Mouse (Mus musculus) intestine, postnatal 0 days (tissue): ENCODE measurements around the gene Lhx5. TPM values are rescaled to one million over a fixed set of nuclear protein-coding genes. Genes with fewer than 3 reads are reported as not detected.
A peak's percentile ranks its signal among the peaks of the same experiment; 100 is the strongest.

Source experiments
- ATAC-seq: fragments of 200-750 bp; cut with Nextera tagmentation; 2 replicates; pipeline ENCODE4 v1.8.0; 2017; ENCODE audit warnings: mild to moderate bottlenecking, moderate TSS enrichment, moderate library complexity
- H3K27ac ChIP-seq: fragments of 300-500 bp; sonication (generic); 2 replicates; pipeline ENCODE4 v1.5.1; 2014; ENCODE audit warnings: mild to moderate bottlenecking, low read depth, low read length, moderate library complexity
- H3K27me3 ChIP-seq: fragments of 300-500 bp; sonication (generic); replicated peaks from 2 replicates; pipeline ENCODE4 v1.6.1; 2014; ENCODE audit warnings: low read length, mixed read lengths; ENCODE audit not compliant: control insufficient read depth, insufficient read depth
- H3K36me3 ChIP-seq: fragments of 300-500 bp; sonication (generic); 2 replicates; pipeline ENCODE4 v1.6.1; 2014; ENCODE audit warnings: mild to moderate bottlenecking, moderate library complexity; ENCODE audit not compliant: control insufficient read depth, insufficient read depth
- H3K4me1 ChIP-seq: fragments of 300-500 bp; sonication (generic); replicated peaks from 2 replicates; pipeline ENCODE4 v1.6.1; 2014; ENCODE audit warnings: antibody characterized with exemption, low read length, mixed read lengths; ENCODE audit not compliant: control insufficient read depth, insufficient read depth
- H3K4me2 ChIP-seq: fragments of 300-500 bp; sonication (generic); replicated peaks from 2 replicates; pipeline ENCODE4 v1.6.1; 2014; ENCODE audit warnings: low read depth, mild to moderate bottlenecking, moderate library complexity
- H3K4me3 ChIP-seq: fragments of 300-500 bp; sonication (generic); 2 replicates; pipeline ENCODE4 v1.5.1; 2014; ENCODE audit warnings: low read depth, low read length
- H3K9ac ChIP-seq: fragments of 300-500 bp; sonication (generic); 2 replicates; pipeline ENCODE4 v1.6.1; 2014; ENCODE audit warnings: mild to moderate bottlenecking, low read depth, low read length
- H3K9me3 ChIP-seq: fragments of 300-500 bp; sonication (generic); 2 replicates; pipeline ENCODE4 v1.6.1; 2016; ENCODE audit warnings: mixed run types; ENCODE audit not compliant: control insufficient read depth
- CTCF ChIP-seq: sonication (generic); IDR thresholded peaks from 2 replicates; pipeline ENCODE4 v1.5.1; 2016; ENCODE audit warnings: low read depth, mild to moderate bottlenecking, control low read depth, antibody characterized with exemption, moderate library complexity
- WGBS: fragments of 180-500 bp; shearing (Covaris S2); extraction: QIAGEN DNeasy Blood & Tissue Kit; methylation state at CpG from one replicate; pipeline ENCODE4 v1.1.7; 2014; 5-methylcytosine and 5-hydroxymethylcytosine counted together
- polyA plus RNA-seq: library from polyadenylated mRNA; unstranded; fragments of >200 nt; fragmentation: Nextera tagmentation; extraction: Ambion mirVana; gene quantifications from 2 replicates; pipeline ENCODE4 v1.2.1, GENCODE M21; 2015

The Lhx5 gene
- polyA plus RNA-seq, 1 experiment from 2014 or later = 0.04 TPM

- no peak for TF ChIP-seq CTCF
- no peak for ATAC-seq
- H3K27me3 ChIP-seq = peaks cover 96% of the 10 kb centered on the region
- H3K9ac ChIP-seq = no peak overlapping the region
- H3K36me3 ChIP-seq = no peaks in the 10 kb centered on the region
- H3K4me2 ChIP-seq = no peak overlapping the region
- H3K9me3 ChIP-seq = no peaks in the 10 kb centered on the region
- no peak overlapping the region for H3K27ac ChIP-seq
- 2% methylated on average over 30 of the region's 30 CpGs for WGBS
- H3K4me3 ChIP-seq = no peak overlapping the region
- no peaks in the 10 kb centered on the region for H3K4me1 ChIP-seq
Observed at GRCm38 (mm10) chr5:120431001-120431583, 407 bp upstream of the Lhx5 start.

- H3K4me2 ChIP-seq = no peak overlapping the region
- no peaks in the 10 kb centered on the region for H3K36me3 ChIP-seq
- H3K27ac ChIP-seq = no peak overlapping the region
- 1% methylated on average over 9 of the region's 9 CpGs for WGBS
- H3K9ac ChIP-seq = no peak overlapping the region
- no peak for ATAC-seq
- H3K27me3 ChIP-seq = peaks cover 96% of the 10 kb centered on the region
- H3K4me3 ChIP-seq = no peak overlapping the region
- no peak for TF ChIP-seq CTCF
- H3K9me3 ChIP-seq = no peaks in the 10 kb centered on the region
- no peaks in the 10 kb centered on the region for H3K4me1 ChIP-seq
Observed at GRCm38 (mm10) chr5:120432486-120433015, 1.1 kb downstream of the Lhx5 start.

GRCm38 (mm10) chr5:120433135-120433760 is 1.7 kb downstream of the Lhx5 start:
- Histone ChIP-seq H3K27ac (no peak overlapping the region), H3K9me3 (no peaks in the 10 kb centered on the region), H3K9ac (no peak overlapping the region), H3K4me1 (no peaks in the 10 kb centered on the region), H3K4me2 (no peak overlapping the region), H3K36me3 (no peaks in the 10 kb centered on the region), H3K4me3 (no peak overlapping the region), H3K27me3 (peaks cover 96% of the 10 kb centered on the region)
- no peak for ATAC-seq
- no peak for TF ChIP-seq CTCF
- WGBS = 5% methylated on average over 13 of the region's 13 CpGs

GRCm38 (mm10) chr5:120434231-120434735 is 2.8 kb downstream of the Lhx5 start:
- 2% methylated on average over 21 of the region's 21 CpGs for WGBS
- Histone ChIP-seq H3K27ac (no peak overlapping the region), H3K4me1 (no peaks in the 10 kb centered on the region), H3K36me3 (no peaks in the 10 kb centered on the region), H3K4me3 (no peak overlapping the region), H3K9me3 (no peaks in the 10 kb centered on the region), H3K4me2 (no peak overlapping the region), H3K9ac (no peak overlapping the region), H3K27me3 (peaks cover 98% of the 10 kb centered on the region)
- TF ChIP-seq CTCF = no peak
- ATAC-seq = no peak

GRCm38 (mm10) chr5:120435006-120435681 is 3.6 kb downstream of the Lhx5 start:
- H3K4me3 ChIP-seq = peak overlapping the region; percentile 26; the same call in 1 of the 2 replicates
- H3K27ac ChIP-seq = no peak overlapping the region
- H3K27me3 ChIP-seq = peaks cover 98% of the 10 kb centered on the region
- no peak overlapping the region for H3K9ac ChIP-seq
- no peaks in the 10 kb centered on the region for H3K36me3 ChIP-seq
- no peak for TF ChIP-seq CTCF
- no peaks in the 10 kb centered on the region for H3K4me1 ChIP-seq
- H3K4me2 ChIP-seq = no peak overlapping the region
- no peaks in the 10 kb centered on the region for H3K9me3 ChIP-seq
- ATAC-seq = no peak
- under 1% methylated on average over 44 of the region's 44 CpGs for WGBS
